Mouse (Mus musculus) left cerebral cortex, postnatal 10 days (tissue): Measurements from ENCODE around the gene Kcnip2. TPM values are rescaled to one million over a fixed set of nuclear protein-coding genes. Genes with fewer than 3 reads are reported as not detected.
A peak's percentile ranks its signal among the peaks of the same experiment; 100 is the strongest.

ENCODE experiments used
- DNase-seq, 2 experiments: peaks; one replicate each; pipeline ENCODE4 v3.0.0; 2021 to 2022; ENCODE audit warnings: low spot score in 2 of 2, mixed read lengths in 1 of 2; ENCODE audit errors: extremely low spot score in 1 of 2
- intact Hi-C: fragments of 180-260 bp; cut with DNase I; formaldehyde crosslinking; loops from one replicate; pipeline ENCODE4 v1.15.1; 2025
- total RNA-seq, 2 experiments: library from RNA; stranded (reverse); gene quantifications; 2 replicates each; pipeline ENCODE4 v1.2.3; 2021

Gene Kcnip2
- total RNA-seq, 2 experiments from 2014 or later, result 114 to 127 TPM

GRCm38 (mm10) chr19:45785470-45785869 is 30.4 kb downstream of the Kcnip2 start:
- intact Hi-C loops, result no loop called here
- DNase-seq, result no peak

GRCm38 (mm10) chr19:45783933-45784576 is 31.8 kb downstream of the Kcnip2 start:
- intact Hi-C loops, result no loop called here
- DNase-seq, result no peak

GRCm38 (mm10) chr19:45783181-45783932 is 32.5 kb downstream of the Kcnip2 start, which contains the start of gene Mgea5:
Mgea5 (minus strand) TSS chr19:45783837.
- intact Hi-C loops, result no loop called here
- DNase-seq, result peak; percentile 98 to 99

GRCm38 (mm10) chr19:45782315-45783001 is 33.4 kb downstream of the Kcnip2 start:
- intact Hi-C loops, result no loop called here
- peak; percentile 62 to 90 for DNase-seq

GRCm38 (mm10) chr19:45781676-45782075 is 34.2 kb downstream of the Kcnip2 start:
- intact Hi-C loops, result no loop called here
- no peak for DNase-seq

GRCm38 (mm10) chr19:45780350-45780915 is 35.4 kb downstream of the Kcnip2 start:
- intact Hi-C loops, result no loop called here
- no peak for DNase-seq

GRCm38 (mm10) chr19:45775486-45775885 is 40.4 kb downstream of the Kcnip2 start:
- DNase-seq, result no peak
- intact Hi-C loops, result no loop called here

- no peak for DNase-seq
- intact Hi-C loops, result no loop called here
These were observed 44.4 kb downstream of the Kcnip2 start for GRCm38 (mm10) chr19:45771501-45771900.

- DNase-seq, result no peak
- intact Hi-C loops, result no loop called here
These were observed 55.1 kb downstream of the Kcnip2 start for GRCm38 (mm10) chr19:45760810-45761209.

- no peak for DNase-seq
- intact Hi-C loops, result no loop called here
These were observed 57.2 kb downstream of the Kcnip2 start for GRCm38 (mm10) chr19:45758671-45759070.

GRCm38 (mm10) chr19:45753551-45753950 is 62.3 kb downstream of the Kcnip2 start:
- intact Hi-C loops, result no loop called here

GRCm38 (mm10) chr19:45751881-45752280 is 64.0 kb downstream of the Kcnip2 start:
- no peak for DNase-seq
- intact Hi-C loops, result no loop called here

More at GRCm38 (mm10) chr19:45753551-45753950, 62.3 kb downstream of the Kcnip2 start:
- no peak for DNase-seq

- intact Hi-C loops, result loop anchor here (2.0 kb wide), 1 partner anchor 529 kb away; no protein-coding TSS in a partner anchor
- DNase-seq, result peak; percentile 65 to 91
These were observed 66.4 kb downstream of the Kcnip2 start, which contains the start of gene Npm3 for GRCm38 (mm10) chr19:45749243-45750043. Npm3 (minus strand) TSS chr19:45749591.

- peak in 1 of 2 experiments; percentile 34 for DNase-seq
These were observed 67.1 kb downstream of the Kcnip2 start for GRCm38 (mm10) chr19:45748691-45749242.

GRCm38 (mm10) chr19:45748206-45748605 is 67.7 kb downstream of the Kcnip2 start:
- no peak for DNase-seq
- intact Hi-C loops, result loop anchor here (2.0 kb wide), 1 partner anchor 527 kb away; no protein-coding TSS in a partner anchor

More at GRCm38 (mm10) chr19:45748691-45749242, 67.1 kb downstream of the Kcnip2 start:
- intact Hi-C loops, result loop anchor here (2.0 kb wide), 1 partner anchor 528 kb away; no protein-coding TSS in a partner anchor

GRCm38 (mm10) chr19:45747028-45747867 is 68.6 kb downstream of the Kcnip2 start:
- DNase-seq, result peak; percentile 79 to 86
- intact Hi-C loops, result loop anchor here (2.0 kb wide), 1 partner anchor 172 kb away; no protein-coding TSS in a partner anchor
